Comparison of ENCODE assay signal across 18 mouse cellular contexts in genomic region chr4:109266744-109267143, GRCm38 (mm10). TPM values are rescaled to one million over a fixed set of nuclear protein-coding genes. Genes with fewer than 3 reads are reported as not detected.
"Had no signal": no experiment of that assay in that cellular context is flagged by ENCODE, and none has a peak within 500 bp of the region (broad histone marks: within the 10 kb centered on the region; RNA-seq: fewer than 3 reads in every experiment).

No protein-coding gene starts in this region.

- H3K36me3 ChIP-seq: intestine, embryonic 15.5 days; lung, embryonic 15.5 days; midbrain, embryonic 10.5 days; midbrain, embryonic 13.5 days had no signal

- ATAC-seq: intestine, embryonic 15.5 days; midbrain, embryonic 13.5 days had no signal

- H3K9me3 ChIP-seq: intestine, embryonic 15.5 days; lung, embryonic 15.5 days; megakaryocyte, embryonic 14.5 days; midbrain, embryonic 10.5 days; midbrain, embryonic 13.5 days had no signal

- H3K27ac ChIP-seq: intestine, embryonic 15.5 days; kidney, postnatal 0 days; left cerebral cortex, adult 2 months; liver, embryonic 14.5 days; lung, embryonic 15.5 days; midbrain, embryonic 10.5 days; midbrain, embryonic 13.5 days had no signal

- H3K9ac ChIP-seq: intestine, embryonic 15.5 days; liver, embryonic 14.5 days; lung, embryonic 15.5 days; midbrain, embryonic 13.5 days had no signal

- H3K4me2 ChIP-seq: intestine, embryonic 15.5 days; liver, embryonic 11.5 days; lung, embryonic 15.5 days; midbrain, embryonic 13.5 days had no signal

- H3K4me3 ChIP-seq: intestine, embryonic 15.5 days; left cerebral cortex, adult 2 months; lung, embryonic 15.5 days; midbrain, embryonic 10.5 days; midbrain, embryonic 13.5 days had no signal

- H3K4me1 ChIP-seq: intestine, embryonic 15.5 days; lung, embryonic 15.5 days; midbrain, embryonic 10.5 days; midbrain, embryonic 13.5 days had no signal

- H3K27me3 ChIP-seq: intestine, embryonic 15.5 days; lung, embryonic 15.5 days; midbrain, embryonic 13.5 days had no signal

- DNase-seq: layer of hippocampus, postnatal 36 days; lung, adult 18-20 months; lung, postnatal 10 days; lung, postnatal 36 days; thymus, adult 18-20 months; thymus, postnatal 36 days had no signal

RNA-seq across cellular contexts. Expression of gene Calr4, which starts 32.5 kb away (rescaled TPM):
- polyA plus RNA-seq: limb, embryonic 11.5 days; lung, embryonic 15.5 days; small intestine, adult 2 months; spleen, adult 2 months had no signal
